Mouse (Mus musculus) small intestine, adult 2 months (tissue): ENCODE measurements around the gene Ttll2.
"Not testable (repeated sequence)": the region's sequence is repeated elsewhere in the genome, so short reads cannot be mapped to it uniquely, and the experiment has no call there.

ENCODE experiments used
- CTCF ChIP-seq: fragments of 200-500 bp; IDR thresholded peaks from 2 replicates; pipeline ENCODE4 v1.5.1; 2012; ENCODE audit warnings: low read depth, mild to moderate bottlenecking, control low read depth, inconsistent platforms, low read length, moderate library complexity, mixed read lengths; ENCODE audit not compliant: insufficient replicate concordance, insufficient read length; ENCODE audit errors: extremely low read depth
- POLR2A ChIP-seq: fragments of 200-500 bp; IDR thresholded peaks from 2 replicates; pipeline ENCODE4 v1.6.1; 2012; ENCODE audit warnings: low read depth, mild to moderate bottlenecking, control low read depth, inconsistent platforms, low read length, moderate library complexity

GRCm38 (mm10) chr17:7395116-7395515 is 42.6 kb upstream of the Ttll2 start:
- TF ChIP-seq POLR2A, CTCF: not testable (repeated sequence)
